Mouse (Mus musculus) left cerebral cortex, adult 2 months (tissue): ENCODE data around the gene Tmem175. TPM values are rescaled to one million over a fixed set of nuclear protein-coding genes. Genes with fewer than 3 reads are reported as not detected.

Experiments
- DNase-seq, 2 experiments: peaks; one replicate each; pipeline ENCODE4 v3.0.0; 2021 to 2022; ENCODE audit warnings: low spot score in 2 of 2, mixed read lengths in 1 of 2; ENCODE audit errors: extremely low spot score in 1 of 2
- H3K27ac ChIP-seq: fragments of 200-600 bp; 2 replicates; pipeline ENCODE4 v1.8.1; 2022
- H3K4me3 ChIP-seq: fragments of 200-600 bp; 2 replicates; pipeline ENCODE4 v1.8.1; 2022
- CTCF ChIP-seq: fragments of 200-600 bp; IDR thresholded peaks from 2 replicates; pipeline ENCODE4 v1.8.1; 2022; ENCODE audit warnings: antibody characterized with exemption, mild to moderate bottlenecking, moderate library complexity
- intact Hi-C: fragments of 180-260 bp; cut with DNase I; formaldehyde crosslinking; loops from one replicate; pipeline ENCODE4 v1.15.1; 2025
- total RNA-seq, 2 experiments: library from RNA; stranded (reverse); gene quantifications; 2 replicates each; pipeline ENCODE4 v1.2.3; 2021

Tmem175 gene
- total RNA-seq, 2 experiments from 2014 or later, result 40.8 to 43.2 TPM

DNA sequence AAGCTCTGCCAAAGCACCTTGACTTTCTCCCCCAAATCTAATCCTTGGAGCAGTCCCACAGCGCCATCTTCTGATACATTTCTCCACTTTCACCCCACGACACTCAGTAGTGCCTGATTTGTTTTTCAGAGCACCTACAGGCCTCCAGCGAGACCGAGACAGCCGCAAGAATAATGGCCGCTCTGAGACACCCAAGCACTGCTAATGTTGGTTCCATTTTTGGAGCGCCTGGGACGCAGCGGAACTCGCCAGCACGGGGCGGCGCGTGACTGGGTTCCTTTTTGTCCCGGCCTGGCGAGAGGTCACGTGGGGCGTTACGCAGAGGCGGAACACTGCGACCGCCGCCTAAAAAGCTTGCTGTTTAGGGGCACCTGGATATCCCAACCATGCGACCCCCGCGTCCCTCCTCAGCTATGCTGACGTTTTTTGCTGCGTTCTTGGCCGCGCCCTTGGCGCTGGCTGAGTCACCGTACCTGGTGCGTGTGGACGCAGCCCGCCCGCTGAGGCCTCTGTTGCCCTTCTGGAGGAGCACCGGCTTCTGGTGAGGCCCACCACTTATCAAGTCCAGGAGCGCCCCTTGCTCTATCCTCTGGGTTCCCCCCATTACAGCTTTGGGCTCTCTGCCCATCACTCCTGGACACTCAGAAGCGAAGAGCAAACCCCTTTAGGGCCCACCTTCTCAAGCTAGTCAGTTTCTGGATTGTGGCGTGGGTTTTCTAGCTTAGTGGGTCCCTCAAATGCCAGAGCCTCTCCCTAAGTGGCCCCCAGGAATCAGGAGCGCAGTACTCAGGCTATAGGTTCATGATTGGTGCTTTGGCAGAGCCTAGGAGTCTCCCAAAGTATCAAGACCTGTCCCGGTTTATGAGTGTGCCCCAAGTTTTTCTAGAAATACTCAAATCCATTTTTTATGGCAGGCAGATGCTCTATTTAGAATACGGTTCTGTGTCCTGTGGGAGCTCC, 39.7 kb downstream of the Tmem175 start, which contains the start of gene Dgkq:
TSS of gene Dgkq (minus strand) at position 696 of the 960 bp plus-strand sequence.
- peak within 1 kb of the TSS; percentile 54 for H3K4me3 ChIP-seq
- TF ChIP-seq CTCF, result peak; percentile 68
- peak; percentile 86 to 88 for DNase-seq
- intact Hi-C loops, result loop anchor here (5.0 to 10.0 kb wide), 2 partner anchors 237 to 534 kb away; partner anchors contain the start of genes Atp5k, Ccdc18 and Tmed5
- H3K27ac ChIP-seq, result peak within 1 kb of the TSS; percentile 99

- intact Hi-C loops, result loop anchor here (2.0 to 10.0 kb wide), 3 partner anchors 57 to 535 kb away; partner anchors contain the start of genes Atp5k, Ccdc18 and Tmed5
- DNase-seq, result no peak
- peak overlapping the region; percentile 99 for H3K27ac ChIP-seq
- no peak for TF ChIP-seq CTCF
- H3K4me3 ChIP-seq, result peak overlapping the region; percentile 54
These were observed 40.4 kb downstream of the Tmem175 start for GRCm38 (mm10) chr5:108669986-108670385.

GRCm38 (mm10) chr5:108670785-108671184, 41.2 kb downstream of the Tmem175 start:
- peak; percentile 52 for TF ChIP-seq CTCF
- no peak overlapping the region for H3K4me3 ChIP-seq
- intact Hi-C loops, result loop anchor here (2.0 kb wide), 1 partner anchor 56 kb away; no protein-coding TSS in a partner anchor
- H3K27ac ChIP-seq, result no peak overlapping the region; the same call in 1 of the 2 replicates
- DNase-seq, result no peak

DNA sequence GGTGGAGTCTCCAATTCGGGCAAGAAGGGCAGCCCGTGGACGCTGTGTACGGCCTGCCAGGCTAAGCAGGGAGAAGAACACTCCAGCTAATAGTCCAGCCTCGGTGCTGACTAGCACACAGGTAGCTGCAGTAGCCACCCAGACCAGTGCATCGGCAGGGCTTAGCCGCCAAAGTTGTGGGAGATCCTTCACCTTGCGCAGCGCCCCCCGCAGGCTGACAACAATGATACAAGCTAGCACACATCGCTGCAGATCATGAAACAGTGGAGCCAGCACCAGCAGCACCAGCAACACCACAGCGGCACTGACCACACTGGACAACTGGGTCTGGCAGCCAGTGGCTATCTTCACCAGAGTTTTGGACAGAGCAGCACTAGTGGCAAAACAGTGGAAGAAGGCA, 42.2 kb downstream of the Tmem175 start:
- Histone ChIP-seq H3K4me3 (no peak overlapping the region), H3K27ac (no peak overlapping the region)
- TF ChIP-seq CTCF, result no peak; the same call in 1 of the 2 replicates
- intact Hi-C loops, result loop anchor here (2.0 kb wide), 1 partner anchor 55 kb away; no protein-coding TSS in a partner anchor
- DNase-seq, result no peak

- Histone ChIP-seq H3K4me3 (no peak overlapping the region), H3K27ac (no peak overlapping the region)
- no peak for DNase-seq
- no peak for TF ChIP-seq CTCF
- intact Hi-C loops, result no loop called here
These were observed 45.1 kb downstream of the Tmem175 start for GRCm38 (mm10) chr5:108674624-108675023.

DNA sequence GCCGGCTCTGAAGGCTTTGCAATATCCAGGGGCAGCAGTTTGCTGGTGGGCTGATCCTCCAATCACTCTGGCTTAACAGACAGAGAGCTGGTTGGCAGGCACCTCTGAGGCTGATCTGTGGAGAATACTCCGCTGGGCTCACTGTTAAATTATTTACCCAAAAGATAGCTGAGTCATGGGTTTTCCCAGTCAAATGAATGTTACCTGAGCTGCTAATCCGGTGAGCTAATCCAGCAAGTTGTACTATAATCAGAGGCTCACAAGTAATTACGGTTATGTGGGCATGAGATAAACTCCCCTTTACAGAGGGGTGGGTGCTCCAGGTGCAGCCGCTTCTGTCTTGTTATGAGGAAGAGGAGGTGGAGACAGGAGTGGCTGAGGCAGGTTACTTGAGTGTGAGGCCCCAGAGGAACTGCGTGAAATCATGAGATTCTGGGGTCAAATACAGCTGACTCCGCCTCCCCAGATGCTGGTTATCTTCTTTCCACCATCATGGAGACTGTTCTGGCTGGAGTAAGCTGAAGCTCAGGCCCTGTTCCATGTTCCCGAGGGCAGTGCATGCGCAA, 45.8 kb downstream of the Tmem175 start, which contains the start of gene Slc26a1:
TSS of gene Slc26a1 (minus strand) at position 319 of the 566 bp plus-strand sequence.
- TF ChIP-seq CTCF, result no peak
- intact Hi-C loops, result no loop called here

DNA sequence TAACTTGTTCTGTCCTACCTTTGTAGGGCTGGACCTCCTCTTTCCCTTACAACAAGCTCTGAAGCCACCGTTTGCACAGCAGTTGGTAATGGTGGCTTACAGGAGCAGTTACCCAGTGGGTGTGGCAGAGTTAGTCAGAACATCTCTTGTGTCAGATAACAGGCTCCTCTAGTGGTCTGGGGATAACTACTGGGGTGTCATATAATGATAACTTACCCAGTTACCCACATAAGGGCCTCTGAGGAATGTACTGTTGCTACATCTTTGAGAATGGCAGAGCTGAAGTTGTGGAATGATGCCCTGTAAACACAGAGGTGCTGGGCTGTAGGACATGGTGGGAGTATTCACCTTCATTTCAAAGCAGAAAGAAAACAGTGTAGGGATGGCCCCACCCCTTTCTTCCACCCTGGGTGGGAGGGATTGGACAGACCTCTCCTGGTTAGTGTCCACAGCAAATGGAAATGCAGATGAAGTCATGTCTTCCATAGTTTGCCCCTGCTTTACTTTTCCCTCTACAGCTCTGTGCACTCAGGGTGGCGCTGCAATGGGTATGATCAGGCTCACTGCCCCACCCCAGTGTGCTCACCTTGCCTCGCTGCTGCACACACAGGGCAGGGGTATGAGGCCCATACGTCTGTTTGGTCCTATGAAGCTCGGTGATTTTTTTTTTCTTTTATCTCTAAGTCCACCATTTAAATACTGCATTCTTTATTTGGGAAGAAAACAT, 47.4 kb downstream of the Tmem175 start:
- Histone ChIP-seq H3K4me3 (peak overlapping the region; percentile 28), H3K27ac (peak overlapping the region; percentile 90)
- no peak for DNase-seq
- TF ChIP-seq CTCF, result no peak; the same call in 1 of the 2 replicates
- intact Hi-C loops, result no loop called here

More for the DNA sequence above, 45.8 kb downstream of the Tmem175 start, which contains the start of gene Slc26a1:
- no peak within 1 kb of the TSS for H3K27ac ChIP-seq
- no peak within 1 kb of the TSS for H3K4me3 ChIP-seq
- DNase-seq, result no peak

DNA sequence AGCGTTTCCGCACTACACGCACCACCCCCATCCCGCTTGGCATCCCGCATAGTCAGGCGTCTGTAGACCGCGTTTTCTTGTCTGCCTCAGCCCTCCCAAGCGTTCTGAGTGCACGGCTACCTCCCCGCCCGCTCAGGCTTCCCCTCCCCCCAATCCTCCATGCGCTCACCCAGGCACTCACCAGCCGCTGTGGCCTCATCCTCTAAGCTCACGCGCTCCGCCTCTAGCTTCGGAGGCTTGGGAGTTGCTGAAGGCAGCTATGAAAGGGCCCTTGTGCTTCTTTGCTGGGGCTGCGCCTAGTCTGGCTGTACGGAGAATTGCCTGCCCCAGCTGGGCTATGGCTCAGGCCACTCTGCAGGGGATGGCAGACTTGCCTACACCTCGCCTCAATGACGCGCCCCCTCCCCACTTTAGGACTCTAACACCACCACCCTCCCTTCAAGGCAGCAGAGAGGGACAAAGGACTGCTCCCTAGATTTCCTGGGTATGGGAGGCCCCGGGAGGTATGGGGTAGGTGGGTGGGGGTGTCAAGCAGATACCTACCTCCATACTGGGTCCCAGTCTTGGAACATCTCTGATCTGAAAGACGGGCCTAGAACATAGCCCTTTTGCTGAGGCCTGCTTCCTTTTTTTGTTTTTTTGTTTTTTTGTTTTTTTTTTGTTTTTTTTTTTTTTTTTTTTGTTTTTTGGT, 48.2 kb downstream of the Tmem175 start:
- intact Hi-C loops, result no loop called here
- peak overlapping the region; percentile 28 for H3K4me3 ChIP-seq
- no peak; the same call in 1 of the 2 replicates for TF ChIP-seq CTCF
- peak overlapping the region; percentile 90 for H3K27ac ChIP-seq
- peak; percentile 78 to 85 for DNase-seq

- no peak for TF ChIP-seq CTCF
- no peak for DNase-seq
- Histone ChIP-seq H3K27ac (no peak overlapping the region; the same call in 1 of the 2 replicates), H3K4me3 (no peak overlapping the region)
- intact Hi-C loops, result no loop called here
These were observed 48.8 kb downstream of the Tmem175 start for GRCm38 (mm10) chr5:108678296-108678854.

- TF ChIP-seq CTCF, result peak; percentile 43
- no peak overlapping the region for H3K27ac ChIP-seq
- DNase-seq, result no peak
- no peak overlapping the region for H3K4me3 ChIP-seq
- intact Hi-C loops, result no loop called here
These were observed 50.3 kb downstream of the Tmem175 start for GRCm38 (mm10) chr5:108679909-108680308.
